Mouse (Mus musculus): ENCODE results near the gene Wrap73. TPM values are rescaled to one million over a fixed set of nuclear protein-coding genes. Genes with fewer than 3 reads are reported as not detected.

Wrap73 gene
- polyA plus RNA-seq, 1 experiment = 9.9 TPM

GRCm38 (mm10) chr4:154157970-154158662 lies 15.9 kb downstream of the Wrap73 start:
- no peak overlapping the region for H3K27ac ChIP-seq (ENCODE audit: insufficient read depth, low read length)
- no peak overlapping the region for H3K4me3 ChIP-seq (ENCODE audit: insufficient read depth, low read length)
- peaks cover 3% of the 10 kb centered on the region; the same call in 1 of the 2 replicates for H3K4me1 ChIP-seq (ENCODE audit: control insufficient read depth, insufficient read depth, low read length)
- TF ChIP-seq POLR2A (IDR thresholded peaks at IDR 0.05; ENCODE audit: low read depth, low read length) = no peak
- no peak for TF ChIP-seq CTCF (IDR thresholded peaks at IDR 0.05; ENCODE audit: borderline replicate concordance, insufficient read depth, low read length)

GRCm38 (mm10) chr4:154159002-154159401 lies 16.8 kb downstream of the Wrap73 start:
- H3K4me1 ChIP-seq (ENCODE audit: control insufficient read depth, insufficient read depth, low read length) = peaks cover 3% of the 10 kb centered on the region; the same call in 1 of the 2 replicates
- TF ChIP-seq POLR2A (IDR thresholded peaks at IDR 0.05; ENCODE audit: low read depth, low read length) (no peak), CTCF (IDR thresholded peaks at IDR 0.05; ENCODE audit: borderline replicate concordance, insufficient read depth, low read length) (peak; percentile 95; the same call in 1 of the 2 replicates)
- H3K27ac ChIP-seq (ENCODE audit: insufficient read depth, low read length) = no peak overlapping the region
- no peak overlapping the region for H3K4me3 ChIP-seq (ENCODE audit: insufficient read depth, low read length)

- no peak for TF ChIP-seq CTCF (IDR thresholded peaks at IDR 0.05; ENCODE audit: borderline replicate concordance, insufficient read depth, low read length)
- no peak for TF ChIP-seq POLR2A (IDR thresholded peaks at IDR 0.05; ENCODE audit: low read depth, low read length)
- Histone ChIP-seq H3K4me1 (ENCODE audit: control insufficient read depth, insufficient read depth, low read length) (peaks cover 3% of the 10 kb centered on the region; the same call in 1 of the 2 replicates), H3K27ac (ENCODE audit: insufficient read depth, low read length) (peak overlapping the region; percentile 8; the same call in 1 of the 2 replicates), H3K4me3 (ENCODE audit: insufficient read depth, low read length) (peak overlapping the region; percentile 47)
Measured at GRCm38 (mm10) chr4:154159961-154160537, 17.9 kb downstream of the Wrap73 start.

- TF ChIP-seq POLR2A (IDR thresholded peaks at IDR 0.05; ENCODE audit: low read depth, low read length) (peak; percentile 79), CTCF (IDR thresholded peaks at IDR 0.05; ENCODE audit: borderline replicate concordance, insufficient read depth, low read length) (no peak)
- H3K27ac ChIP-seq (ENCODE audit: insufficient read depth, low read length) = peak within 1 kb of the TSS; percentile 8; the same call in 1 of the 2 replicates
- peak within 1 kb of the TSS; percentile 96 for H3K4me3 ChIP-seq (ENCODE audit: insufficient read depth, low read length)
Measured at GRCm38 (mm10) chr4:154160538-154161390, 18.6 kb downstream of the Wrap73 start, which contains the start of gene Tprgl. TSS of gene Tprgl (minus strand) at chr4:154160666.

DNA sequence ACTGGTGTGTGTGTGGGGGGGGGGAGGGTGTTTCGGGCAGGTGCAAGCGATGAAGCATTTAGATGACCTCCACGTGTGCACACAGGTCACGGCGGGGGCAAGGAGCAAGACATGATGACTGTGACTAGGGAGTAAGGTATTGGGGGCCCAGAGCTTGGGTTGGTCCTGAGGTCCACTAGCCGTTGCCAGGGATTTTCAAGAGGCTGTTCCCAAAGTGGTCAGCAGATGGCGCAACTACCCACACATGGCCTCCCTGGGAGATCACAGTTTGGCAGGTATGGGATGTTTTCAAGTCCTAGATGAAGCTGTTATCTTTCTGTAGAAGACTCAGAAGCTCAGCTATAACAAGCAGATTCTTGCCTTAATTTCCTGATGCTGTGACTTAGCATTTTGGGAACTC lies 21.1 kb downstream of the Wrap73 start:
- no peak overlapping the region for H3K4me3 ChIP-seq (ENCODE audit: insufficient read depth, low read length)
- H3K4me1 ChIP-seq (ENCODE audit: control insufficient read depth, insufficient read depth, low read length) = peaks cover 3% of the 10 kb centered on the region; the same call in 1 of the 2 replicates
- no peak overlapping the region for H3K27ac ChIP-seq (ENCODE audit: insufficient read depth, low read length)
- TF ChIP-seq POLR2A (IDR thresholded peaks at IDR 0.05; ENCODE audit: low read depth, low read length) (no peak), CTCF (IDR thresholded peaks at IDR 0.05; ENCODE audit: borderline replicate concordance, insufficient read depth, low read length) (peak; percentile 70)

More at GRCm38 (mm10) chr4:154160538-154161390, 18.6 kb downstream of the Wrap73 start, which contains the start of gene Tprgl:
- peaks cover 3% of the 10 kb centered on the region; the same call in 1 of the 2 replicates for H3K4me1 ChIP-seq (ENCODE audit: control insufficient read depth, insufficient read depth, low read length)

DNA sequence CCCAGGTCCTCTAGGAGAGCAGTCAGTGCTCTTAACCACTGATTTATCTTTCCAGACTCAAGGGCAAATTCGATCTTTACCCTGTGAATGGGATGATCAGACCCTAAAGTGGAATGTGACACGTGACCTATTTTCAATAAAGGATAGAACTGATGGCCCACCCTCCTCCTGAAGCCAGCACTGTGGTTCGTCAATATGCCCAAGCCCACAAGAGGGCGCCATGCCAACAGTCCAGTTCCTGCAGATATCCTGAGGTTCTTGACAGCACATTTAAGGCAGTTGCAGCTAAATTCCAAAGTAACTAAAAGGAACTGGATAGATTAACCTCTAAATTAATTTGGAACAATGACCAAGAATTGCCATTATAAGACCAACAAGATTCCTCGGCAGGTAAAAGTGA lies 24.9 kb downstream of the Wrap73 start:
- H3K27ac ChIP-seq (ENCODE audit: insufficient read depth, low read length) = no peak overlapping the region
- H3K4me1 ChIP-seq (ENCODE audit: control insufficient read depth, insufficient read depth, low read length) = no peaks in the 10 kb centered on the region
- H3K4me3 ChIP-seq (ENCODE audit: insufficient read depth, low read length) = no peak overlapping the region
- TF ChIP-seq CTCF (IDR thresholded peaks at IDR 0.05; ENCODE audit: borderline replicate concordance, insufficient read depth, low read length) (peak; percentile 71; the same call in 1 of the 2 replicates), POLR2A (IDR thresholded peaks at IDR 0.05; ENCODE audit: low read depth, low read length) (no peak)

DNA sequence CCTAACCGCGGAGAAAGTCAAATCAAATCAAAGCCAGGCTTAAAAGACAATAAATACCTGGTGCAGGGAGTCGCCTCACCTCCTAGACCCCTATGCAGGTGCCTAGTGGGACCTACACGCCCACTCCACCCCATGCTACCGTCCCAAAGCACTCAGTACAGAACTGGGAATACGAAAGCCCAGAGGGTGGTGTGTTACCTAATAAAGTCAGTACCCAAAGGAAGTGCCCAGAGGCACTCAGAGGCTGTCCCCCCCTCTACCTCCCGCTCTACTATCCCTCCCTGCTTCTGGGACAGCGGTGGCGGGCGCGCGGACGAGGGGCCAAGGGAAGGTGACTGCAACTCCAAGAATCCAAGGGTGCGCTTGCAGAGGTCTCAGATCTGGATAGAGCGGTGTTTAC lies 27.8 kb downstream of the Wrap73 start:
- Histone ChIP-seq H3K4me1 (ENCODE audit: control insufficient read depth, insufficient read depth, low read length) (no peaks in the 10 kb centered on the region), H3K27ac (ENCODE audit: insufficient read depth, low read length) (no peak overlapping the region), H3K4me3 (ENCODE audit: insufficient read depth, low read length) (peak overlapping the region; percentile 37)
- TF ChIP-seq CTCF (IDR thresholded peaks at IDR 0.05; ENCODE audit: borderline replicate concordance, insufficient read depth, low read length) (no peak), POLR2A (IDR thresholded peaks at IDR 0.05; ENCODE audit: low read depth, low read length) (no peak)

DNA sequence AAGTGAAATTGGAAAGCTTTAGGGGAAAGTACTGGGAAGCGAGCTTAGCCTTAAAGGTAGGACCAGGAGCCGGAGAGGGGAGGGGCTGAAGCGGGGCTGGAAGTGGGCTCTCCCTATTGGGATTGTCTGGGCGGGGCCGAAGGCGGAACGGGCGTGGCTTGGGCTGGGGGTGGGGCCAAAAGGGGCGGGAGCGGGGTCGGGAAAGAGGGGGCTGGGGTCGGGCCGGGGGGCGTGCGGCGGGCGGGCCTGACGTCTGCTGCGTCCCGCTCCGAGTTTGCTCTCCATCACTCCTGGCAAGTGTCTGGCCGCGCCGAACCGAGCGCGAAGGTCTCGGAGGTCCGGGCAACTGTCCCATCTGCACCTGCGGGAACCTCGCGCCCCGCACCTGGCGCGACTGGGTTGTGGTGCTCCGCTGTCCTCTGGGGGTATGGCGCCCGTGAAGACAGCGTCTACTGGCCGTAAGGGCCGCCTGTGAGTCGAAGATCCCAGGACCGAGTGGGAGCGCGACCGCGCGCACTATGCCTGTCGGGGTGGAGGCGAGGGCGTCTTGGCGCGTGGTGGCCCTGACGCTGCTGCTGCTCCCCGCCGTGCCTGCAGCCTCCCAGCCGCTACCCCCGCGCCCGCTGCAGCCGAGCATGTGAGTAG lies 28.5 kb downstream of the Wrap73 start, which contains the start of gene Megf6:
Megf6 (plus strand) TSS at position 225 of the 645 bp plus-strand sequence.
- Histone ChIP-seq H3K4me1 (ENCODE audit: control insufficient read depth, insufficient read depth, low read length) (no peaks in the 10 kb centered on the region), H3K4me3 (ENCODE audit: insufficient read depth, low read length) (peak within 1 kb of the TSS; percentile 37), H3K27ac (ENCODE audit: insufficient read depth, low read length) (no peak within 1 kb of the TSS)
- TF ChIP-seq CTCF (IDR thresholded peaks at IDR 0.05; ENCODE audit: borderline replicate concordance, insufficient read depth, low read length) = no peak
- TF ChIP-seq POLR2A (IDR thresholded peaks at IDR 0.05; ENCODE audit: low read depth, low read length) = no peak
